Mouse (Mus musculus) left cerebral cortex, adult 6 months (tissue): Measurements from ENCODE around the gene Dpt. TPM values are rescaled to one million over a fixed set of nuclear protein-coding genes. Genes with fewer than 3 reads are reported as not detected.

ENCODE experiments used
- long read RNA-seq, 2 experiments: library from polyadenylated mRNA; unstranded; transcript quantifications; one replicate each; pipeline ENCODE4 v2.0.0; 2019 to 2020
- polyA plus RNA-seq: library from polyadenylated mRNA; unstranded; fragments of <200 nt; fragmentation: Nextera tagmentation; gene quantifications from 2 replicates; pipeline ENCODE4 v1.2.3, GENCODE M21; 2021

The Dpt gene
- 0.08 and 0.18 TPM in 2 replicates for polyA plus RNA-seq
- long read RNA-seq, experiment 1 = 0 reads
- long read RNA-seq, experiment 2 = 0 reads

GRCm38 (mm10) chr1:164796471-164796870 lies at the start of gene Dpt:
Dpt (plus strand) TSS chr1:164796644.

Other genes with a start within 250 kb of the Dpt start
- gene Xcl1, start 138.9 kb downstream of the Dpt start, polyA plus RNA-seq = 0.45 TPM in 1 of 2 replicates, not detected in the other